Mouse (Mus musculus): ENCODE data around the gene Slit1.

Slit1 gene

DNA sequence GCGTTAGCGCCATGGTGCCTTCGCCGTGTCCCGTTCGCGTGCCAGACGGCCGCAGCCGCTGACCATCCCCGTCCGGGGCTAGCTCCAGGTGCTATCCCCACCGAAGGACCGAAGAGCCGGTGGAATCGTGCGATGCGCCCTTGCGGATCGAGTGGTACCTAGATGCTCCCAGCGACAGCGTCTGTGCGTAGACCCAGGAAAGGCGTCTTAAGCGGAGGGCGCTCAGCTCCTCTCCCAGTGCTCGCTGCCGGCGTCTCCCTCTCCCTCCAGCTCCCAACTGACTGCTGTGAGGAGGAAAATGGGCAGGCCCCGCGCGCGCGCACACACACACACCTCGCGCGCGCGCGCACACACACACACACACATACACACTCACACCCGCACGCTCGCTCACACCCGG is at the start of gene Slit1:
Slit1 (minus strand) TSS at position 270 of the 400 bp plus-strand sequence.
- DNase-seq = peak; percentile 79

DNA sequence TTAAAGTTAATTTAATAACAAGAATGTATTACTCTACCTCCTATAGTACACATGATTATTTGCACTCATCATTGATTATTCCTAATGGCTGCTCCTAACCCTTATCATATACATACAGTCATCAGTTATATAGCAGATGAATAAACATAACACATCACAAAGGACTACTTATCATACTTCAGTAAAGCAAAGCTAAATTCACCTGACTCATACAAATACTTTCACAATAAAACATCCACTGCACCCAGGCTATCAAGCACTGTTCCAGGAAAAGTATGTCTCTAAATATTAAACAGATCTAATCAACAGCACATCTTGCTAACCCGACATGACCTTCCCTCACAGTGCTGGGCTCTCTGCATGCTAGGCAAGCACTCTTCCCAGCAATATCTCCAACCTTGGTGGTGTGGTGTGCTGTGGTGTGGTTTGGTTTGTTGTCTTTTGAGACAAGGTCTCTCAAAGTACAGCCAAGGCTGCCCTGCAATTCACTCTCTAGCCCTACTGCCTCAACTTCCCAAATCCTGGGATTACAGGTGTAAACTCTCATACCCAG is 49.5 kb upstream of the Slit1 start:
- DNase-seq = no peak

DNA sequence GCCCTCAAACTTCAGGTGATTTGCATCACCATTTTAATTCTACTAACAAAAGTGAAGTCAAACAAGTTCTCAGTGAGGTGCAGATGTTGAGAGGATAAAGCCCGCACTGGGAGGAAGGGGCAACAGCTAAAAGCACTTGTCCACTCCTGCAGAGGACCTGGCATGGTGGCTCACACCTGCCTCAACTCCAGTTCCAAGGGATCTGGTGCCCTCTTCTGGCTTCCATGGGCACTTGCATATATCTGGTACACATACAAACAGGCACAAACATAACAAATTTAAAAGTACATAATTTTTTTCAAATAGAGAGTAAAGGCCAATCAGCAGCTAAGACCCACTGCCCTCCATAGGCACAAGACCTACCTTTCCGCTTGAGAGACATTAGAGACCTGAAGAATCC is 47.9 kb upstream of the Slit1 start:
- no peak for DNase-seq

DNA sequence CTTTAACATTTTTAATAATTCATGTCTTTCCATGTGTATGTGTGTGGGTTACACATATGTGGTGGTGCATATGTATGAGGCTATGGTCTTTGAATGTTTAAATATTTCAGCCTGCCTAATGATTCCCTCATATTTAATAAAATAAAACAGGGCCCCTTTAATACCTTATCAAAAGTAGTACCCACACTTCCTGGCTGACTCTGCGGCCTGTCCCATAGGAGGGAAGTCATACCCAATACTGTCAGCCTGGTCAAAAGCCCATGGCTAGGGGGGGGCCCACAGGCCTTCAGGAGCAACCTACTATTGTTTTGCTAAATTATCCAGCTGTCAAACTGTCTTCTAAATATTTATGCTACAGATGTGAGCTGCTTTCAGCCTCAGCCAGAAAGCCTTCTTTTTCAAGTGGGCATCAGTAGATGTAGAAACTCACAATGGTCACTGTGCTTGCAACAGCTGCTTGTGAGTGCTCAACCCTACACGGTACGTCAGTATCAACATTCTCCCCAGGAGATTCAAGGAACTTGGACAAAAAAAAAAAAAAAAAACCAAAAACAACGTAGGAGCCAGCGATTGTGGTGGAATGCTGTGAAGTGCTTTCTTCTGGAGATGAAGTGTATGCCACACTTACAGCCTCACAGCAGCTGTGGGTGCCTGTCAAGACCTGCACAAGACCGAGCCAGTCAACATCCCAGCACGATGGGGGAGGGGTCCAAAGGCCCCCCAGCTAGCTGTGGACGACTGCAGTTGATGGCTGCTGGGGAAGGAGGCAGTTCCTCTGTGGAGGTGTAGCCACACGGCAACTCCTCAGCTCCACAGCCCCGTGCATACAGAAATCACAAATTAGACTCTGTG is 45.9 kb upstream of the Slit1 start:
- no peak for DNase-seq

DNA sequence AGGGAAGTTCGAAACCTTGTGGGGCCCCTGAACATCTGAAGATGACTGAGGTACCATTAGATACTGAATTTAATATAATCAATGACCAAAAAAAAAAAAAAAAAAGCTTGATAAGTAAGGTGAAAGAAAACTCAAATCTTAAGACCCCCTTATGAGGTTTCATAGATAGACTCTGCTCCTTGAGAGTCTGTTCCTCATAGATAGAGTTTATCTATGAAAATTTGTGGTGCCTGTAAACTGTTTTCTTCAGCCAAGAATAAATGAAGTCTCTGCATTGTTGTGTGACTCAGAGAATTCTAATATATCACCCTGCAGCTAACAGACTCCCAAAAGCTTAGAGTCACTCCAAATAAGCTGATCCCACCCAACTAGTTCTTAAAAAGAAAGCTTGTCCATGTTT is 43.4 kb upstream of the Slit1 start:
- no peak for DNase-seq

DNA sequence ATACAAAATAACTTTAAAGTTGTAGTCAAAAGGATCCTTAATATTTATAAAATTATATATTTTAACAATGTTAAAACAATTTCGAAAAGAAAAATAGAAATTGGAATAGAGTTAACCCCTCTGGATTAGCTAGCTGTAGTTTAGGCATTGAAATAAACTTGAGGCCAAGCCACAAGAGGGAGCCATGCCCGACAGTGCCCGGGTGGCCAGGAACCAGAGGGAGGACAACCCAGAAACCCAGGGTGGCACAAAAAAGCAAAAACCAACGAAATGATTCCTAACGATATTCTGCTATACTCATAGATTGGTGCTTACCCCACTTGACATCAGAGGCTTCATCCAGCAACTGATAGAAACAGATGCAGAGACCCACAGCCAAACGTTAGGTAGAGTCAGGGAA is 34.0 kb upstream of the Slit1 start:
- no peak for DNase-seq

DNA sequence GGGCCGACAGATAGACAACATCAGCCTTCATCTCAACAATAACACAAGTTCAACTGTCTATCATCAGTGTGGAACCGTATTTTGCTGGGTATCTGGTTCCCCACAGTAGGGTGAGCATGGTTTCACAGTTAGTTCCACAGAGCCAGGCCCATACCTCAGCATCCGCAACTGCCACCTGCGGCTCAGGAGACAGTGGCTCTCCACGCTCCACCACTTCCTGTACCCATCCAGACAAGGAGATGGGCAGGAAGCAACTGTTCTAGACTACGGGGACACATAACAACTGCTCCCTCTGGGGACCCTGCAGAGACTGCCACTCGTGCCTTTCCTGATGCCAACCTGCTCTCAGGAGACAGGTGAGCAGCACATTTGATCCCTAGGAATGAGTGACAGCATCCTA is 25.2 kb upstream of the Slit1 start:
- no peak for DNase-seq

DNA sequence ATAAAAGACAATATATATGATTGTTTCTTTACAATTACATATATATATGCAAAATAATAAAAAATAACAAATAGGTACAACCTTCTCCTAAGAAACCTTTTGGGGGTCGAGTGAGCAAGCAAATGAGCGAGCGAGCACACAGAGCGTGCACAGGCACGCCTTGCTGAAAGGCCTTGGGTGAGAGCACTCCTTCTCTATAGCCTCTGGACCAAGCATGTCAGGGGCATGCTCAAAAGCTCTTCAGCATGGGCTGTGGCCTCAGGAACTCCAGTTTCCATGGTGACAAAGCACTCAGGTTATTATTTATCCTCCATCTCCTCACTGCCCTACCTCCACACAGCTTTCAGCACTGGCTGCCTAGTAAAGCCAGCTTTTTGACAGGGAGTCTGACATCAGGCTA is 23.2 kb upstream of the Slit1 start:
- DNase-seq = no peak

DNA sequence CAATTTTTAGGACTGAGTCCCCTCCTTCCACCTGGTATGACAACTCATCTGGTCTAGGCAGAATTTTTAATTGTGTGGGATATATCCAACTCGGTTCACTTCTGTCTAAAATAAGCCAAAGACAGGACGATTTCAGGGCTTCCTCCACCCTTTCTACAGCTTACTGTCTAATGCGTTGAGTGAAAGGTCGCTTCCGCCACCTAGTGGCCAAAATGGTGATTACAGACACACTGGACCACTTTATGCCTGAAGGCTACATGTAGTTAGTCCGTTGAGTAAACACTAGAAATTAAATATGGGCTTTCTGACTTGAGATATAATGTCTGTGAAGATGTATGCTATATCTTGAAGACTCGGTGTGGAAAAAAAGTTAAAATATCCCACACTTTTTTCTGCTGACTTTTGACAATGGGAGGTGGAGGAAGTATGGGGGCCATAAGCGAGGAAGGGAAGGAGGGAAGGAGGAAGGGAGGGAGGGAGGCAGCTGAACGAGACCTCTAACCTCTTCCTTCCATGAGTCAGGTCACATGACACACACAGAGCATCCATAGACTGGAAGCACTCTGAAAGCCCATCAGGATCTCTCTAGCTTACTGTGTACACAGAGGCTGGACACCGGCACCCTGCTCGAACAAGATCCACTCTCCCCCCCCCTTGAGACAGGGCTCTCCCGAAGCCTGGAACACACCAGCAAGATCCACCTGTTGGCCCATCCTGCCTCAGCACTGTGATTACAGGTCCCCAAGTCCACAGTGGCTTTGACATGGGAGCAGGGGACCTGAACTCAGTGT is 20.6 kb upstream of the Slit1 start:
- DNase-seq = peak; percentile 87

DNA sequence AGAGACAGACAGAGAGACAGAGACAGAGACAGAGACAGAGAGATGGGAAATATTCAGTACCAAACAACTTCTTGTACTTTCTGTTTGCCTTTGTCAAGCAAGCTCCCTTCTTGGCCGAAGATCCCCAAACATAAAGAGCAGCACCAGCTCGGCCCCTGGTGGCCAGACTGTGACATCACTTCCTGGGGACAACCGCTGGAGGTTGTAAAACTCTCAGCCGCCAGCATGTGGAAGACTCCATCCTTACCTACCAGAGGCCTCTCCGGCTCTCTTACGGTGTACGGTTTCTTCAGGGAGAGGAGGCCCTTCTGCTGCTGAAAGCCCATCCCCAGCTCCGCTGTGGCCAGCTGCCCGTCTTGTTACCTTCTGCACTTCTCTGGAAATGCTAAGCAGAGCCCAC is 18.1 kb upstream of the Slit1 start:
- no peak for DNase-seq

DNA sequence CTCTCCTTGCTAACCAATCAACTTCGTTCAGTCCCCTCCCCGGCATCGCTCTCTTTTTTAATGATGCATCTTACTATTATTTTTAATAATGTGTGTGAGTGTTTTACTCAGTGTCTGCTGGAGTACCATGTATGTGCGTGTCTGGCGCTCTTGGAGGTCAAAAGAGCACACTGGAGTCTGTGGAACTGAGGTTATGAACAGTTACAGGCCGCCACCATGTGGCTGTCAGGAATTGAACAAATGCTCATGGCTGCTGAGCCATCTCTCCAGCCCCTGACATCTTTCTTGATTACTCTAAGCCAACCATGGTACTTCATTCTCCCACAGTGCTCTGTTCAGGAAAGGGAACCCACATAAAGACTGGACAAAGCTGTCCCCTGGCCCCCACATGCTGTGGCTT is 16.3 kb upstream of the Slit1 start:
- no peak for DNase-seq

DNA sequence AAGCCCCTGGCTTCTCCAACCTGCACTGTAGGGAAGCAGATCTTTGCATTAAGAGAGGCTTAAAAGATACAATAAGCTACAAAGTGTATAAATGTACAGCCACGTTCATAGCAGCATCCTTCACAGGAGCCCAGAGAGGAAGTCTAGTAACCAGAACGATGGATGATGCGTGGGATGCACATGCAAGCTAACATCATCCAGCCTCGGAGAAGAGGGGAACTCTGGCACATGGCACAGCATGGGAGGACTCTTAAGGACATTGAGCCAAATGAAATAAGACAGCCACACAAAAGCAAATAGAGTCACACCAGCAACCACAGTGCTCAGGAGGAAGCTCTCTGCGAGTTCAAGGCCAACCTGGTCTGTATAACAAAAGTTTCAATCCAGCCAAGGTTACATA is 15.8 kb upstream of the Slit1 start:
- no peak for DNase-seq

DNA sequence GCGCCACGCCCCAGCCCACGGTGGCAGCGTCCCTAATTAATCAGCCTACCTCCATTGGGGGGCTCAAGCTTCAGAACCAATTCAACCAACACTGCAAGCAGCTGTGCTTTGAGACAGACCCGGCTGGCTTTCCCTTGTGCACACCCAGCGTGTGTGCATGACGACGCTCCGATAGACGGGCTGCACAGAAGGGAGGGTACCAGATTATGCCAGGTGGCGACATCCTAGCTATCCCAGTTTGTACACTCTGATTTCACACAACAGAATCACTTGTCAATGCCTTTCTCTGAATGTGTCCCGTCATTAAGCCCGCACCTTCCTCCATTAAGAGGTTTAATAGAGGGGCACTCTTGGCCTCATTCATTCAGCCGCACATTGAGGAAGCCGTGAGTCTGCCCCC is 11.3 kb upstream of the Slit1 start:
- no peak for DNase-seq

DNA sequence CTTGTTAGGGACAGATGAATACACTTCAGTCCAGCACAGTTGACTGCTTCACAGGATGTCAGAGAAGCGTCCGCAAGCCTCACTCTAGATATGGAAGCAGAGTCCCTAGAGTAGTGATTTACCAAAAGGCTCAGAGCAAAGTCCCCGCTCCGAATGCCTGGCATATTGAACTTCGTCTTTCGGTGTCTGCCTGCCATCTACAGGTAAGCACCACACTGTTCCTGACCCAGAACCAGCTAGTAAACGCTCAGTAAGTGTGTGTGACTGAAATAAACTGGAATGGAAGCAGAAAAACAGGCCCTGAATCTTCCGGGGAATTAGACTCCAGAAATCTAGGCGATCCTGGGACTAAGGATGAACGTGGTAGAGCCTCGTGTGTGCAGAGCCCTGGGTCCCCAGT is 8.4 kb upstream of the Slit1 start:
- no peak for DNase-seq

DNA sequence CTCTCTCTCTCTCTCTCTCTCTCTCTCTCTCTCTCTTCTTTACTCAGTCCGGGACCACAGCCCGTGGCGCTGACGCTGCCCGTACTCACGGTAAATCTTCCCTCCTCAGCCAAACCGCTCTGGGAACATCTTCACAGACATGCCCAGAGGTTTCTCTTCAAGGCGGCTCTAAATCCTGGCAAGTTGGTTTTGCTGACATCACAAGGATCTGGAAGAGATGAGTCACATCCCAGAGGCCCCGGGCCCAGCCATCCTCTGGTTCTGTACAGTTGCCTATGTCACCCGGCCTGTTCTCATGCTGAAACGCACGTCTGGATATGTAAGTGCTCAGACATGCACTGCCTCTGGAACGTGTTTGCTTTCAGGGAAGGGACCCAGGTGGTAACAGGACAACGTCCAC is 4.0 kb upstream of the Slit1 start:
- DNase-seq = no peak

DNA sequence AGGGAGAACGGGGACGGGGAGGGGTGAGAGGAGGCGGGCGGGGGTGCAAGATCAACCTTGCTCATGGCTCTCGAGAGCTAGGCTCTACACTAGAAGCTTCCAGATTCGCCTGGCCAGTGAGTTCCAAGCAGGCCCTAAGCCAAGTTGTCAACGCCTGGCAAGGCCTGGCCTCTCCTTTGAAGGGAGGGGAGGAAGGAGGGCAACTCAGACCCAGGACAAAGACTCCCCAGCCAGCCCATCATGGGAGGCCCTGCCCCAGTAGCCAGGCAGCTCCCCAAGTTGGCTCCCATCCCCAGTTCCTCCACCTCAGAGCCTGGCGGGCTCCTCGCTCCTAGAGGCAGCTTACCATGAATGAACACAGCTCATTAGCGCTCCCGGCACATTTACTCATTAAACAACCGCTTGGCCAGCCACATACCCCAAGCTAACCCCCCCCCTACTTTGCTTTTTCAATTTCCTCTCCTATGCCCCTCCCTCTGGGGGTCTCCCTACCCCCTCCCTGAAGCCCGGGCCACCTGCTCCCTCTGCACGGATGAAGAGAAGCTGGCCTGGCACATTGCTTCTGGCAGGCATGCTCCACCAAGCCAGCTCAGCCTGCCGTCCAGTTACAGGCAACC is 2.6 kb upstream of the Slit1 start:
- DNase-seq = peak; percentile 51

DNA sequence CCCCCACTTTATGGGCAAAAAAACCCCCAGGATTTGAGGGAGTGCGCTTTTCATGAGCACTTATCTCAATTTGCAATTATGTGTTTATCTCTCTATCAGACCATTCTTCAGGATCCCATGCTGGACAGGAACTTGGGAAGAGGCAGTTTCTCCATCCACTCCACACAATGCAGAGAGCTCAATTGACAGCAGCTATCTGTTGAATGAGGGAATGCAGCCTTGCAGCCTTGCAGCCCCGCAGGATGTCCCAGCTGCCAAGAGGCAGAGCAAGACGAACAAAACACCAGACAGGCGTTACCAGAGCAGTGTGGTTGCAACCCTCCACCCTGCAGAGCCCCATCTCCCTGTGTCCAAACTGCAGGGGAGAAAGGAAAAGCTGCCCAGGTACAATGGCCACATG is 4.6 kb downstream of the Slit1 start:
- no peak for DNase-seq

DNA sequence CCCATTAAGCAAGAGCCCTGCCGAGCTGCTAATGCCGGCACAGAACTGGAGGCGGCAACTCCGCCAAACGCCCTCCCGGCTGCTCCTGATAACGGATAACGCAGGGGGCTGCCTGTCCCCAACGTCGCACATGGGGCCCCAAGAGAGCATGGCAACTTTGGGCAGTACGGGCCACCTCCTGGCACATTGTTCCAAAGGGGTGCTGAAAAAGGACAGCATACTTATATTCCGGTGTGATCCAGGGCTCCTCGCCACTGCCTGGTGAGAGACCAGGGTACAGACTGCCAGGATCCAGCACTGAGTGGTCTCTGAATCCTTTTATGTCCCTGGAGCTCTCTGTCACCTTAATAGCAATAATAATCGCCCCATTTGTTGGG is 5.0 kb downstream of the Slit1 start:
- DNase-seq = no peak

DNA sequence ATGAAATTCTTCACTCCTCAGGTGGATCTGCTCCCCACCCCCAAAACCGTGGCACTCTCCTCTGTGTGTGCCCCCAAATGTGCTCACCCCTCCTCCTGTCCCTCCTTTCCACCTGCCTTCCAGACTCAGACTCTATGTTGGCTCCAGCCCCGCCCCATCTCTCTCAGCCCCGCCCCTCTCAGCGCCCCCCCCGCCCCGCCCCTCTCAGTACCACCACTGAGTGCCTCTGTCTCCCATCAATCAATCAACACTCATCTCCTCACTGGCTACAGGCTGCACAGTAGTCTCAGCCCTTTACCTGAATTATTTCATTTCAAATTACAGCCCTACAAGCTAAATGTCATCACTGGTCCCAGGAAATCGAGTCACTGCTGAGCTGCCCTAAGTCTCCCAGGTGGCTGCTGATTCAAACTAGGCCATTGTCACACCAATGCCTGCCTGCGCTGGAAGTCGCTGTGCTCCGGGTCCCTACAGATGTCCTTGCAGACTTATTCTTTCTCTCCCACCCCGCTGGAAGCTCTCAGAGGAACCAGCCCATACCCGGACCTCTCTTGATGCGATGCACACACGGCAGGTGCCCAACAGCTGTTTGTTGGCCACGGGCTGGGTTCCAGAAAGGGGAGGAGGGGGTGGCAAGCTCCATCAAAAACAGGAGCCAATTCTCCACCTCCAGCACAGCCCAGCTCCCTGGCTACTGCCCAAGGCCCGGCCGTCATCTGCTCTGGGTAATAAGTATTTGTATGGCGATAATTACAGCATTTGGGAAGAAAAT is 5.6 kb downstream of the Slit1 start:
- DNase-seq = peak; percentile 59

DNA sequence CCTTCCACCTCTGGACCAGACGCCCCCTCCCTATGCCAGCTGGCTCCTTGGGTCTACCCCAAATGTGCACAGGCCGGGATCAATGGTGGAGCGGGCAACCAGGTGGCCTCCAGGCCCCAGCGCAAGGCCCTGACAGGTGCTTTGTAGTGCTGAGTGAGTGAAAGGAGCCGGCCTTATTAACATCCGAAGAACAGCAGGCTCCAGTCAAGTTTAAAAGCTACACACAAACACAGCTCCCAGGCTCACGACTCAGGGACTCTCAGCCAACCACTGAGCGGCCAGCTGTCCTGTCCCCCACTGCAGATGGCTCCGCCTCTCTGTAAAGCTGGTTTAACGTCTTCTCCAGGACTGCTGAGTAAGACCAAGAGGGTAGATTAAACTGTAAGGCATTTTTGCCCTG is 8.8 kb downstream of the Slit1 start:
- DNase-seq = peak; percentile 61

DNA sequence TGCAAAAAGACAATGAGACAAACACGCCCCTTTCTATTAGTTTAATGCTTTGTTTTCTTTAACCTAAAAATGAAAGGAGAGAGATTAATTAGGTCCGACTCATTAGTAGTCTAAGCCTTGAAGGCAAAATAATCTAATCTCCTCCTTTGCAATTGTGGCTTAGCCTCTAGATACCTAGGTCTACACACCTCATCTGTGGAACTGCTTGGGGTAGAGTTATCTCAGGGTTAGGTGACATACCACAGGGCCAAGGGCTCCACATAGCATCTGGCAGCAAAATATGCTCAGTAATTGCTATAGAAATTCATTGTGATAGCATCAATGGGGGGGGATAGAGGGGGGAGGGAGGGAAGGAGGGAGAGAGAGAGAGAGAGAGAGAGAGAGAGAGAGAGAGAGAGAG is 18.0 kb downstream of the Slit1 start:
- no peak for DNase-seq

DNA sequence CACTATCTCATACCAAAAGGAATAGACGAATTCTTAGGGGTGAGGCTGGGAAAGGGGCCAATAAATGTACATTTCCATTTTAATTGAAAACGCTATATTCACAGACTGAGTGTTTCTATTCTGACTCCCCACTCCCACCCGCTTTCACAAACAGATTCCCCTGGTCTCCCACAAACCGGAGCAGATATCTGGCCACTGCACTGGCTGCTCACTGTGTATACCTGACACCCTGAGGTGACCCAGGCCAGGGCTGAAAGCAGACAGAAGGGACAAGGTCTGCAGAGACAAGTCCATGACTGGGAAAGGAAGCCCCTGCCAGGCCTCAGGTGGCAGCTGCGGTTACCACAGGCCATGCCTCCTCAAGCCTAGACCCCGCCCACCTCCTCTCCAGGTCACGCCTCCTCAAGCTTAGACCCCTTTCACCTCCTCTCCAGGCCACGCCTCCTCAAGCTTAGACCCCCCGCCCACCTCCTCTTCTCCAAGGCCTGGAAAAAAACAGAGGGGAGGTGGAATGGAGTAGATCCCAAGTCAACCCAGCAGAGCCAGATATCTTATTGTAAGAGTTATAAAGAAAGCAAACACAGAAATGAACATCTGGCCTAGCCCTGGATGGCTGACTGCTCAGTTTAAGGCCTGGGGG is 18.5 kb downstream of the Slit1 start:
- no peak for DNase-seq

All from right cerebral cortex, postnatal 25 days (tissue).